Mouse (Mus musculus): ENCODE data around the gene Fbxw11. TPM values are rescaled to one million over a fixed set of nuclear protein-coding genes. Genes with fewer than 3 reads are reported as not detected.
A peak's percentile ranks its signal among the peaks of the same experiment; 100 is the strongest.
"Not testable (repeated sequence)": the region's sequence is repeated elsewhere in the genome, so short reads cannot be mapped to it uniquely, and the experiment has no call there.

The Fbxw11 gene
- polyA plus RNA-seq, 1 experiment, result 13.8 TPM

- H3K36me3 ChIP-seq (ENCODE audit: control insufficient read depth, insufficient read depth, low read length), result no peaks in the 10 kb centered on the region
- TF ChIP-seq CTCF (IDR thresholded peaks at IDR 0.05; ENCODE audit: control insufficient read depth, insufficient read depth, insufficient replicate concordance, low read depth, low read length), result no peak
- no peak for TF ChIP-seq POLR2A (IDR thresholded peaks at IDR 0.05; ENCODE audit: control insufficient read depth, low read depth, low read length)
- H3K4me1 ChIP-seq (ENCODE audit: control insufficient read depth, insufficient read depth, low read length), result peaks cover 9% of the 10 kb centered on the region
- no peaks in the 10 kb centered on the region for H3K27me3 ChIP-seq (ENCODE audit: control insufficient read depth, insufficient read depth, low read length)
- no peak overlapping the region for H3K27ac ChIP-seq (ENCODE audit: control insufficient read depth, insufficient read depth, low read depth, low read length)
- no peak overlapping the region for H3K4me3 ChIP-seq (ENCODE audit: control insufficient read depth, low read depth, low read length)
These were observed 35.3 kb downstream of the Fbxw11 start for GRCm38 (mm10) chr11:32677811-32678210.

- not testable (repeated sequence) for H3K27ac ChIP-seq (ENCODE audit: control insufficient read depth, insufficient read depth, low read depth, low read length); H3K4me1 ChIP-seq (ENCODE audit: control insufficient read depth, insufficient read depth, low read length); H3K36me3 ChIP-seq (ENCODE audit: control insufficient read depth, insufficient read depth, low read length); H3K27me3 ChIP-seq (ENCODE audit: control insufficient read depth, insufficient read depth, low read length); H3K4me3 ChIP-seq (ENCODE audit: control insufficient read depth, low read depth, low read length)
These were observed 36.6 kb downstream of the Fbxw11 start for GRCm38 (mm10) chr11:32679091-32679490.

GRCm38 (mm10) chr11:32680014-32680413 lies 37.5 kb downstream of the Fbxw11 start:
- TF ChIP-seq POLR2A (IDR thresholded peaks at IDR 0.05; ENCODE audit: control insufficient read depth, low read depth, low read length) (no peak), CTCF (IDR thresholded peaks at IDR 0.05; ENCODE audit: control insufficient read depth, insufficient read depth, insufficient replicate concordance, low read depth, low read length) (no peak)
- no peak overlapping the region for H3K4me3 ChIP-seq (ENCODE audit: control insufficient read depth, low read depth, low read length)
- H3K4me1 ChIP-seq (ENCODE audit: control insufficient read depth, insufficient read depth, low read length), result peaks cover 9% of the 10 kb centered on the region
- H3K27ac ChIP-seq (ENCODE audit: control insufficient read depth, insufficient read depth, low read depth, low read length), result peak overlapping the region; percentile 57
- no peaks in the 10 kb centered on the region for H3K36me3 ChIP-seq (ENCODE audit: control insufficient read depth, insufficient read depth, low read length)
- H3K27me3 ChIP-seq (ENCODE audit: control insufficient read depth, insufficient read depth, low read length), result no peaks in the 10 kb centered on the region

GRCm38 (mm10) chr11:32681192-32681795 lies 38.8 kb downstream of the Fbxw11 start:
- H3K27ac ChIP-seq (ENCODE audit: control insufficient read depth, insufficient read depth, low read depth, low read length), result no peak overlapping the region
- no peaks in the 10 kb centered on the region for H3K36me3 ChIP-seq (ENCODE audit: control insufficient read depth, insufficient read depth, low read length)
- no peaks in the 10 kb centered on the region for H3K27me3 ChIP-seq (ENCODE audit: control insufficient read depth, insufficient read depth, low read length)
- H3K4me1 ChIP-seq (ENCODE audit: control insufficient read depth, insufficient read depth, low read length), result peaks cover 9% of the 10 kb centered on the region
- H3K4me3 ChIP-seq (ENCODE audit: control insufficient read depth, low read depth, low read length), result no peak overlapping the region
- no peak for TF ChIP-seq POLR2A (IDR thresholded peaks at IDR 0.05; ENCODE audit: control insufficient read depth, low read depth, low read length)
- no peak for TF ChIP-seq CTCF (IDR thresholded peaks at IDR 0.05; ENCODE audit: control insufficient read depth, insufficient read depth, insufficient replicate concordance, low read depth, low read length)

- Histone ChIP-seq H3K27ac (ENCODE audit: control insufficient read depth, insufficient read depth, low read depth, low read length) (no peak overlapping the region), H3K4me1 (ENCODE audit: control insufficient read depth, insufficient read depth, low read length) (peaks cover 9% of the 10 kb centered on the region), H3K36me3 (ENCODE audit: control insufficient read depth, insufficient read depth, low read length) (no peaks in the 10 kb centered on the region), H3K27me3 (ENCODE audit: control insufficient read depth, insufficient read depth, low read length) (no peaks in the 10 kb centered on the region), H3K4me3 (ENCODE audit: control insufficient read depth, low read depth, low read length) (no peak overlapping the region)
- no peak for TF ChIP-seq POLR2A (IDR thresholded peaks at IDR 0.05; ENCODE audit: control insufficient read depth, low read depth, low read length)
- TF ChIP-seq CTCF (IDR thresholded peaks at IDR 0.05; ENCODE audit: control insufficient read depth, insufficient read depth, insufficient replicate concordance, low read depth, low read length), result no peak
These were observed 40.0 kb downstream of the Fbxw11 start for GRCm38 (mm10) chr11:32682335-32683102.

- Histone ChIP-seq H3K4me3 (ENCODE audit: control insufficient read depth, low read depth, low read length) (no peak overlapping the region), H3K27me3 (ENCODE audit: control insufficient read depth, insufficient read depth, low read length) (no peaks in the 10 kb centered on the region), H3K27ac (ENCODE audit: control insufficient read depth, insufficient read depth, low read depth, low read length) (no peak overlapping the region), H3K36me3 (ENCODE audit: control insufficient read depth, insufficient read depth, low read length) (no peaks in the 10 kb centered on the region), H3K4me1 (ENCODE audit: control insufficient read depth, insufficient read depth, low read length) (peaks cover 6% of the 10 kb centered on the region)
- no peak for TF ChIP-seq CTCF (IDR thresholded peaks at IDR 0.05; ENCODE audit: control insufficient read depth, insufficient read depth, insufficient replicate concordance, low read depth, low read length)
- TF ChIP-seq POLR2A (IDR thresholded peaks at IDR 0.05; ENCODE audit: control insufficient read depth, low read depth, low read length), result no peak
These were observed 42.2 kb downstream of the Fbxw11 start for GRCm38 (mm10) chr11:32684690-32685254.

- H3K4me3 ChIP-seq (ENCODE audit: control insufficient read depth, low read depth, low read length), result no peak overlapping the region
- no peak overlapping the region for H3K27ac ChIP-seq (ENCODE audit: control insufficient read depth, insufficient read depth, low read depth, low read length)
- no peaks in the 10 kb centered on the region for H3K4me1 ChIP-seq (ENCODE audit: control insufficient read depth, insufficient read depth, low read length)
- H3K27me3 ChIP-seq (ENCODE audit: control insufficient read depth, insufficient read depth, low read length), result no peaks in the 10 kb centered on the region
- H3K36me3 ChIP-seq (ENCODE audit: control insufficient read depth, insufficient read depth, low read length), result no peaks in the 10 kb centered on the region
- TF ChIP-seq POLR2A (IDR thresholded peaks at IDR 0.05; ENCODE audit: control insufficient read depth, low read depth, low read length), result no peak
- no peak for TF ChIP-seq CTCF (IDR thresholded peaks at IDR 0.05; ENCODE audit: control insufficient read depth, insufficient read depth, insufficient replicate concordance, low read depth, low read length)
These were observed 45.8 kb downstream of the Fbxw11 start for GRCm38 (mm10) chr11:32688245-32688855.
